Mouse (Mus musculus) ES-Bruce4 (cell line): ENCODE data around the gene Fh1.

ENCODE experiments used
- CTCF ChIP-seq: IDR thresholded peaks from one replicate; pipeline ENCODE4 v1.8.1; 2011; ENCODE audit warnings: low read depth, low read length
- POLR2A ChIP-seq: IDR thresholded peaks from one replicate; pipeline ENCODE4 v1.8.1; 2011; ENCODE audit warnings: low read length; ENCODE audit not compliant: insufficient read depth

DNA sequence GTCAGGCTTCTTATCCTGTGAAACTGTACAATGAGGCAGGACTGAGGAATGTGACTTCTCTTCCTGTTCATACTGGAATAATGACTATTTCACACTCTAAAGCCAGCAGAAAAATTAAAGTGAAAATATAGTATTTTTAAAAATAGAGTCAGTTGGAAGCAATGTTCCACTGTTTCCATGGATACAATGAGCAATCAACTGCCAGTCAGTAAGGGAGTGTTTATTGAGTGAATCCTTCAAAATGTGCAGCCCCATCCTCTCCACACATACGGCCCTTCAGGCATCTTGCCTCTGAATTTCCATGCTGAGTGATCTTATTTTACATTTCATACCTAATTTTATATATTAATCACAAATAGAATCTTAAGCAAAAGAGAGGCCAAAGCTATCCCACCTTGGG, 74.8 kb downstream of the Fh1 start:
- no peak for TF ChIP-seq CTCF
- TF ChIP-seq POLR2A = no peak
